Mouse (Mus musculus): ENCODE data around the gene Tmem259. TPM values are rescaled to one million over a fixed set of nuclear protein-coding genes. Genes with fewer than 3 reads are reported as not detected.

The Tmem259 gene
- polyA plus RNA-seq, 1 experiment from 2014 or later, result 20.3 TPM

GRCm38 (mm10) chr10:80002829-80003228, 18.7 kb upstream of the Tmem259 start:
- no peaks in the 10 kb centered on the region for H3K9me3 ChIP-seq (ENCODE audit: control insufficient read depth, low read length)
- H3K4me2 ChIP-seq (ENCODE audit: low read length), result 0 out of 2 replicates have a peak overlapping the region, but pooled peaks have one; percentile 2
- no peak for ATAC-seq (ENCODE audit: insufficient number of reproducible peaks, insufficient read depth, low FRiP score, low read depth)
- H3K9ac ChIP-seq (ENCODE audit: low read length), result peak overlapping the region; percentile 46
- peaks cover 12 to 18% of the 10 kb centered on the region in 2 experiments for H3K4me1 ChIP-seq (ENCODE audit: control insufficient read depth in 2 of 2, insufficient read depth in 2 of 2, low read length in 2 of 2)
- no peaks in the 10 kb centered on the region for H3K36me3 ChIP-seq (ENCODE audit: control insufficient read depth, insufficient read depth, low read length)
- H3K27ac ChIP-seq (replicated peaks in 1 of 2; ENCODE audit: control insufficient read depth in 1 of 2, insufficient read depth in 1 of 2, low read depth in 2 of 2, low read length in 2 of 2), result no peak overlapping the region
- no peak overlapping the region for H3K4me3 ChIP-seq (ENCODE audit: control insufficient read depth in 1 of 2, insufficient read depth in 1 of 2, low read depth in 1 of 2, low read length in 2 of 2)
- 27% methylated on average over 21 of the region's 21 CpGs for WGBS
- H3K27me3 ChIP-seq (ENCODE audit: control insufficient read depth, insufficient read depth, low read length), result peaks cover 13% of the 10 kb centered on the region; the same call in 1 of the 2 replicates

DNA sequence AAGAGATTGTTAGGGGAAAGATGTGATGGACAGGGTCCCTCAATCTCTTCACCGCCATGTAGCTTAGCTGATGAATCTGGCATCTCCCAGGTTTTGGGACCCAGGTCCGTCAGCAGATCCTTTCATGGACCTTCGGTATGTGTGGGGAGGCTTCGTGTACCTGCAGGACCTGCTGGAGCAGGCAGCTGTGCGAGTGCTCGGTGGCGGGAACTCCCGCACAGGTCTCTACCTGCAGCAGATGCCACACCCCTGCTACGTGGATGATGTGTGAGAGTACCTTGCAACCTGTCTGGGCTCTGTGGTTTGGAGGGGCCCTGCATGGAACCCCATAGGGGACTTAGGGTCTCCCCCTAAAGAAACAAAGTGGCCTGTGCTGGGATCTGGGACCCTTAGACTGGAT, 17.8 kb upstream of the Tmem259 start:
- 75% methylated on average over 9 of the region's 9 CpGs for WGBS
- peaks cover 13% of the 10 kb centered on the region; the same call in 1 of the 2 replicates for H3K27me3 ChIP-seq (ENCODE audit: control insufficient read depth, insufficient read depth, low read length)

GRCm38 (mm10) chr10:79997819-79998218, 13.7 kb upstream of the Tmem259 start:
- no peak overlapping the region; a peak in 1 of 4 replicates for H3K27ac ChIP-seq (replicated peaks in 1 of 2; ENCODE audit: control insufficient read depth in 1 of 2, insufficient read depth in 1 of 2, low read depth in 2 of 2, low read length in 2 of 2)
- 10% methylated on average over 15 of the region's 15 CpGs for WGBS
- H3K9ac ChIP-seq (ENCODE audit: low read length), result peak overlapping the region; percentile 47
- H3K4me2 ChIP-seq (ENCODE audit: low read length), result peak overlapping the region; percentile 80
- peaks cover 11 to 14% of the 10 kb centered on the region in 2 experiments; a peak in 3 of 4 replicates for H3K4me1 ChIP-seq (ENCODE audit: control insufficient read depth in 2 of 2, insufficient read depth in 2 of 2, low read length in 2 of 2)
- H3K27me3 ChIP-seq (ENCODE audit: control insufficient read depth, insufficient read depth, low read length), result peaks cover 10% of the 10 kb centered on the region; the same call in 1 of the 2 replicates
- ATAC-seq (ENCODE audit: insufficient number of reproducible peaks, insufficient read depth, low FRiP score, low read depth), result no peak
- peaks cover 27% of the 10 kb centered on the region for H3K36me3 ChIP-seq (ENCODE audit: control insufficient read depth, insufficient read depth, low read length)
- no peaks in the 10 kb centered on the region for H3K9me3 ChIP-seq (ENCODE audit: control insufficient read depth, low read length)
- peak overlapping the region; percentile 53 to 73 for H3K4me3 ChIP-seq (ENCODE audit: control insufficient read depth in 1 of 2, insufficient read depth in 1 of 2, low read depth in 1 of 2, low read length in 2 of 2)

More for the DNA sequence above, 17.8 kb upstream of the Tmem259 start:
- ATAC-seq (ENCODE audit: insufficient number of reproducible peaks, insufficient read depth, low FRiP score, low read depth), result no peak
- H3K4me3 ChIP-seq (ENCODE audit: control insufficient read depth in 1 of 2, insufficient read depth in 1 of 2, low read depth in 1 of 2, low read length in 2 of 2), result no peak overlapping the region
- no peaks in the 10 kb centered on the region for H3K36me3 ChIP-seq (ENCODE audit: control insufficient read depth, insufficient read depth, low read length)
- H3K9ac ChIP-seq (ENCODE audit: low read length), result no peak overlapping the region
- no peaks in the 10 kb centered on the region for H3K9me3 ChIP-seq (ENCODE audit: control insufficient read depth, low read length)
- no peak overlapping the region for H3K27ac ChIP-seq (replicated peaks in 1 of 2; ENCODE audit: control insufficient read depth in 1 of 2, insufficient read depth in 1 of 2, low read depth in 2 of 2, low read length in 2 of 2)
- no peak overlapping the region for H3K4me2 ChIP-seq (ENCODE audit: low read length)
- peaks cover 18 to 23% of the 10 kb centered on the region in 2 experiments for H3K4me1 ChIP-seq (ENCODE audit: control insufficient read depth in 2 of 2, insufficient read depth in 2 of 2, low read length in 2 of 2)

GRCm38 (mm10) chr10:79997034-79997760, 13.1 kb upstream of the Tmem259 start:
- peaks cover 9% of the 10 kb centered on the region; the same call in 1 of the 2 replicates for H3K27me3 ChIP-seq (ENCODE audit: control insufficient read depth, insufficient read depth, low read length)
- H3K9me3 ChIP-seq (ENCODE audit: control insufficient read depth, low read length), result no peaks in the 10 kb centered on the region
- 1% methylated on average over 35 of the region's 35 CpGs for WGBS
- peak overlapping the region in 1 of 2 experiments; percentile 73; a peak in 1 of 4 replicates for H3K27ac ChIP-seq (replicated peaks in 1 of 2; ENCODE audit: control insufficient read depth in 1 of 2, insufficient read depth in 1 of 2, low read depth in 2 of 2, low read length in 2 of 2)
- H3K9ac ChIP-seq (ENCODE audit: low read length), result peak overlapping the region; percentile 74
- peaks cover 9 to 11% of the 10 kb centered on the region in 2 experiments; a peak in 3 of 4 replicates for H3K4me1 ChIP-seq (ENCODE audit: control insufficient read depth in 2 of 2, insufficient read depth in 2 of 2, low read length in 2 of 2)
- peaks cover 33% of the 10 kb centered on the region for H3K36me3 ChIP-seq (ENCODE audit: control insufficient read depth, insufficient read depth, low read length)
- ATAC-seq (ENCODE audit: insufficient number of reproducible peaks, insufficient read depth, low FRiP score, low read depth), result peak; percentile 25; the same call in 1 of the 2 replicates
- H3K4me3 ChIP-seq (ENCODE audit: control insufficient read depth in 1 of 2, insufficient read depth in 1 of 2, low read depth in 1 of 2, low read length in 2 of 2), result peak overlapping the region; percentile 53 to 73
- peak overlapping the region; percentile 80 for H3K4me2 ChIP-seq (ENCODE audit: low read length)

- Histone ChIP-seq H3K9me3 (ENCODE audit: control insufficient read depth, low read length) (no peaks in the 10 kb centered on the region; the same call in 1 of the 2 replicates), H3K36me3 (ENCODE audit: control insufficient read depth, insufficient read depth, low read length) (peaks cover 41% of the 10 kb centered on the region), H3K4me3 (ENCODE audit: control insufficient read depth in 1 of 2, insufficient read depth in 1 of 2, low read depth in 1 of 2, low read length in 2 of 2) (peak within 1 kb of the TSS; percentile 53 to 73), H3K4me2 (ENCODE audit: low read length) (peak within 1 kb of the TSS; percentile 80), H3K9ac (ENCODE audit: low read length) (peak within 1 kb of the TSS; percentile 74), H3K27ac (replicated peaks in 1 of 2; ENCODE audit: control insufficient read depth in 1 of 2, insufficient read depth in 1 of 2, low read depth in 2 of 2, low read length in 2 of 2) (peak within 1 kb of the TSS; percentile 60 to 73), H3K27me3 (ENCODE audit: control insufficient read depth, insufficient read depth, low read length) (0 out of 2 replicates have a peak, but pooled peaks cover 2% of the 10 kb centered on the region), H3K4me1 (ENCODE audit: control insufficient read depth in 2 of 2, insufficient read depth in 2 of 2, low read length in 2 of 2) (peaks cover 9 to 11% of the 10 kb centered on the region in 2 experiments; a peak in 3 of 4 replicates)
- ATAC-seq (ENCODE audit: insufficient number of reproducible peaks, insufficient read depth, low FRiP score, low read depth), result peak; percentile 81
- WGBS, result under 1% methylated on average over 34 of the region's 34 CpGs
These were observed 12.3 kb upstream of the Tmem259 start, which contains the start of gene Abca7 for GRCm38 (mm10) chr10:79996272-79997033. Abca7 (plus strand) TSS chr10:79996494.

GRCm38 (mm10) chr10:79995636-79996035, 11.5 kb upstream of the Tmem259 start:
- no peak overlapping the region for H3K9ac ChIP-seq (ENCODE audit: low read length)
- no peaks in the 10 kb centered on the region for H3K27me3 ChIP-seq (ENCODE audit: control insufficient read depth, insufficient read depth, low read length)
- H3K4me1 ChIP-seq (ENCODE audit: control insufficient read depth in 2 of 2, insufficient read depth in 2 of 2, low read length in 2 of 2), result peaks cover 9 to 13% of the 10 kb centered on the region in 2 experiments; a peak in 3 of 4 replicates
- WGBS, result 86% methylated on average over 1 of the region's 1 CpGs
- no peak overlapping the region; the same call in 1 of the 2 replicates for H3K4me2 ChIP-seq (ENCODE audit: low read length)
- peaks cover 49% of the 10 kb centered on the region for H3K36me3 ChIP-seq (ENCODE audit: control insufficient read depth, insufficient read depth, low read length)
- no peak for ATAC-seq (ENCODE audit: insufficient number of reproducible peaks, insufficient read depth, low FRiP score, low read depth)
- no peaks in the 10 kb centered on the region; the same call in 1 of the 2 replicates for H3K9me3 ChIP-seq (ENCODE audit: control insufficient read depth, low read length)
- no peak overlapping the region for H3K27ac ChIP-seq (replicated peaks in 1 of 2; ENCODE audit: control insufficient read depth in 1 of 2, insufficient read depth in 1 of 2, low read depth in 2 of 2, low read length in 2 of 2)
- H3K4me3 ChIP-seq (ENCODE audit: control insufficient read depth in 1 of 2, insufficient read depth in 1 of 2, low read depth in 1 of 2, low read length in 2 of 2), result no peak overlapping the region

GRCm38 (mm10) chr10:79994397-79995115, 10.4 kb upstream of the Tmem259 start:
- H3K4me3 ChIP-seq (ENCODE audit: control insufficient read depth in 1 of 2, insufficient read depth in 1 of 2, low read depth in 1 of 2, low read length in 2 of 2), result no peak overlapping the region
- no peak overlapping the region for H3K9ac ChIP-seq (ENCODE audit: low read length)
- H3K9me3 ChIP-seq (ENCODE audit: control insufficient read depth, low read length), result no peaks in the 10 kb centered on the region; the same call in 1 of the 2 replicates
- WGBS, result 79% methylated on average over 16 of the region's 16 CpGs
- peaks cover 49% of the 10 kb centered on the region for H3K36me3 ChIP-seq (ENCODE audit: control insufficient read depth, insufficient read depth, low read length)
- no peak for ATAC-seq (ENCODE audit: insufficient number of reproducible peaks, insufficient read depth, low FRiP score, low read depth)
- no peak overlapping the region for H3K4me2 ChIP-seq (ENCODE audit: low read length)
- H3K27ac ChIP-seq (replicated peaks in 1 of 2; ENCODE audit: control insufficient read depth in 1 of 2, insufficient read depth in 1 of 2, low read depth in 2 of 2, low read length in 2 of 2), result no peak overlapping the region
- H3K27me3 ChIP-seq (ENCODE audit: control insufficient read depth, insufficient read depth, low read length), result no peaks in the 10 kb centered on the region
- H3K4me1 ChIP-seq (ENCODE audit: control insufficient read depth in 2 of 2, insufficient read depth in 2 of 2, low read length in 2 of 2), result peaks cover 18% of the 10 kb centered on the region in 2 experiments

Data from heart, embryonic 14.5 days (tissue).